Mouse (Mus musculus) cortical plate, adult 2 months (tissue): ENCODE data around the gene Vps37d. TPM values are rescaled to one million over a fixed set of nuclear protein-coding genes. Genes with fewer than 3 reads are reported as not detected.
A peak's percentile ranks its signal among the peaks of the same experiment; 100 is the strongest.
"Not testable (repeated sequence)": the region's sequence is repeated elsewhere in the genome, so short reads cannot be mapped to it uniquely, and the experiment has no call there.

Experiments used
- H3K27ac ChIP-seq: fragments of 200-500 bp; 2 replicates; pipeline ENCODE4 v1.5.1; 2012; ENCODE audit warnings: low read length, control low read depth, inconsistent platforms; ENCODE audit not compliant: insufficient read depth
- H3K4me1 ChIP-seq: fragments of 200-500 bp; 2 replicates; pipeline ENCODE4 v1.6.1; 2011; ENCODE audit warnings: low read length; ENCODE audit not compliant: control insufficient read depth, insufficient read depth
- H3K4me3 ChIP-seq: fragments of 200-500 bp; 2 replicates; pipeline ENCODE4 v1.5.1; 2011; ENCODE audit warnings: mild to moderate bottlenecking, low read length, control low read depth; ENCODE audit not compliant: insufficient read depth
- CTCF ChIP-seq: fragments of 200-500 bp; IDR thresholded peaks from 2 replicates; pipeline ENCODE4 v1.5.1; 2011; ENCODE audit warnings: mild to moderate bottlenecking, control low read depth, low read length; ENCODE audit not compliant: insufficient read depth; ENCODE audit errors: extremely low read depth
- POLR2A ChIP-seq: fragments of 200-500 bp; IDR thresholded peaks from 2 replicates; pipeline ENCODE4 v1.6.1; 2011; ENCODE audit warnings: mild to moderate bottlenecking, low read length, control low read depth; ENCODE audit not compliant: insufficient read depth; ENCODE audit errors: extremely low read depth
- polyA plus RNA-seq: library from polyadenylated mRNA; depleted of rRNA; stranded (reverse); fragments of >200 nt; gene quantifications from 2 replicates; pipeline ENCODE4 v1.2.3, GENCODE M21; 2012

Gene Vps37d
- polyA plus RNA-seq, 1 experiment: 26.6 TPM

DNA sequence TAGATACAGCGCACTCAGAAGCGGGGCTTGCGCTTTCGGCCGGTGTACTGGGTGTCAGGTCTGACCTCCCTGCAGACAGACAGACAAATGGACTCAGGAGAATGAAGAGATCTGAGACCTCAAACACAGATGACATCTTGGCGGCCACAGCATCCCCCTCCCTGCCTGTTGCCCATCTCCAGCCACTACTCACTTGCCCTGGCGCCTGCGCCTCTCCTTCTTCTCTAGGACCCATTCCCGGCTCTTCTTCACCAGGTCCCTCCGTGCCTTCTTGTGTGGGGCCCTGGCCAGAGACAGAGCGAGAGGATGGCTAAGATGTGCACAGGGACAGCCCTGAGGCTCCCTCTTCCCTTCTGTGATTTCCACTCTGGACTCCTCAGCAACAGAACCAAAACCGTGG is 24.7 kb downstream of the Vps37d start:
- TF ChIP-seq POLR2A (no peak), CTCF (no peak)
- Histone ChIP-seq H3K4me3 (no peak overlapping the region), H3K4me1 (no peaks in the 10 kb centered on the region), H3K27ac (no peak overlapping the region)

DNA sequence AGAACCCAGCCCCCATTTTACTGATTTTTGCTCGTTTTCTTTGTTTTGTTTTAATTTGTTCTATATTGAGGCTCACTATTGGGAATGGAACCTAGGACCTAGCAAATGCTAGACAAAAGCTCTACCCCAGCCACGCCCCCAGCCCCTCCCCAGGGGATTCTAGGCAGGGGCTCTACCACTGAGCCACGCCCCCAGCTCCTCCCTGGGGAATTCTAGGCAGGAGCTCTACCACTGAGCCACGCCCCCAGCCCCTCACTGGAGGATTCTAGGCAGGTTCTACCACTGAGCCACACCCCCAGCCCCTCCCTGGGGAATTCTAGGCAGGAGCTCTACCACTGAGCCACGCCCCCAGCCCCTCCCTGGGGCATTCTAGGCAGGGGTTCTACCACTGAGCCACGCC is 28.8 kb downstream of the Vps37d start:
- H3K4me1 ChIP-seq, H3K4me3 ChIP-seq, H3K27ac ChIP-seq: not testable (repeated sequence)

GRCm38 (mm10) chr5:135048539-135048938 is 29.5 kb downstream of the Vps37d start:
- Histone ChIP-seq H3K4me1 (no peaks in the 10 kb centered on the region), H3K27ac (no peak overlapping the region), H3K4me3 (no peak overlapping the region)
- TF ChIP-seq POLR2A (no peak), CTCF (no peak)

GRCm38 (mm10) chr5:135044575-135044974 is 33.5 kb downstream of the Vps37d start:
- TF ChIP-seq CTCF: no peak
- TF ChIP-seq POLR2A: no peak
- Histone ChIP-seq H3K27ac (no peak overlapping the region), H3K4me1 (peaks cover 4% of the 10 kb centered on the region), H3K4me3 (no peak overlapping the region)

DNA sequence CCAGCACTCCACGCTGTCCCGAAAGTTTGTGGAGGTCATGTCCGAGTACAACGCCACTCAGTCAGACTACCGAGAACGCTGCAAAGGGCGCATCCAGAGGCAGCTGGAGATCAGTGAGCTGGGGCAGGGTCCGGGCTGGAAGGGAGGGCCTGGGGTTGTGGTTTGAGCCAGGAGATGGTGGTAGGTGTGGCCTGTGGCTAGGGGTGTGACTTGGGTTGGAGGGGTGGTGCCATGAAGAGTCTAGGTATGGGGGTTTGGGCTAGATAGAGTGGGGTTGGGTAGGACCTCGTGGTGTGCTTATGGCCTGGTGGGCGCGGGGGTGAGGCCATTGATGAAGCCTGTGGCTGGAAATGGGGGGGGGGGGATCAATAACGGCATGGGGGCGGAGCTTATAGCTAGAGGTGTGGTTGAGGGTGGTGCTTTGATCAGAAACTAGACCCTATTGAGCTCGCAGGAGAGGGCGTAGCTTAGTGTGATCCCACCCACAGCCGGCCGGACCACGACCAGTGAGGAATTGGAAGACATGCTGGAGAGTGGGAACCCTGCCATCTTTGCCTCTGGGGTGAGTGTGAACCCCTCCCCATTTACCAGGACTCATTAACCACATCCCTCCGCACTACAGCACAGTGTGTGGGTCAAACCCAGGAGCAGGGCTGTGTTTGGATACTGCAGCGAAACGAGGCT is 35.8 kb downstream of the Vps37d start:
- Histone ChIP-seq H3K4me3 (no peak overlapping the region), H3K4me1 (peaks cover 8% of the 10 kb centered on the region), H3K27ac (no peak overlapping the region)
- TF ChIP-seq POLR2A (no peak), CTCF (no peak)

DNA sequence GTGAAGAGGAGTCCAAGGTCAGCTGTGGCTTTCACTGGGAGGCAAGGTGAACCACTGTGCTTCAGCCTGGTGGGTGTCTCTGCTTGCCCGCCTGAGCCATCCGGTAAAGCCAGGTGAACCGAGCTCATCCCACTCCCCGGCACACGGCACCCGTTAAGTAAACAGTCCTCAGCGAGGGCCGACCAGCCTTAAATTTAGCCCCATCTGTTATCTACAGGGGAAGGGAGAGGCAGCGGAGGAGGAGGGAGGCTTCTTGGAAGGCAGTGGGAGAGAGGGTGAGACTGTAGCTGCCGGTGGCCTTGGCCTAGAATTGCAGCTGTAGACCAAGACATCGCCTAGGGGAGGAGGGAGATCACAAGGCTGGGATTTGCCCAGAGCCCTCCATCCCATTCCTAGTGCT is 37.3 kb downstream of the Vps37d start:
- Histone ChIP-seq H3K27ac (peak overlapping the region; percentile 68), H3K4me3 (no peak overlapping the region), H3K4me1 (peaks cover 14% of the 10 kb centered on the region)
- TF ChIP-seq CTCF: no peak
- no peak for TF ChIP-seq POLR2A

- Histone ChIP-seq H3K27ac (peak overlapping the region; percentile 68), H3K4me3 (no peak overlapping the region), H3K4me1 (peaks cover 15% of the 10 kb centered on the region)
- TF ChIP-seq CTCF (no peak), POLR2A (no peak)
Observed at GRCm38 (mm10) chr5:135040059-135040458, 38.0 kb downstream of the Vps37d start.

DNA sequence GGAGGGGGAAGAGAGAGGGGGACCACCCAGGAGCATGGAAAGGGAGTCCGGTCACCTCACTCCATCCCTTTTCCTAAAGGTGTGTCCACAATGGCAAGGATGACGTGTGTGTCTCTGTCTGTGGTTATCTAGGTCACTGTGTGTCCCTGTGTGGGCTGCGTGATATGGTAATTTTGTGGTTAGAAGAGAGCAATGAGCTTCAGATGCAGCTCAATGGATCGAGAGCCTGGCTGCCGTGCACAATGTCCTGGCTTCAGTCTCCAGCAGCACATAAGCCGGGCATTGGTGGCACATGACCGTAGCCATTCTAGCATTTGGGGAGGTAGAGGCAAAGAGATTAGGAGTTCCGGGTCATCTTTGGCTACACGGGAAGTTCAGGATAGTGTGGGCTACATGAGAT is 38.5 kb downstream of the Vps37d start:
- Histone ChIP-seq H3K4me3 (no peak overlapping the region), H3K4me1 (peaks cover 15% of the 10 kb centered on the region), H3K27ac (peak overlapping the region; percentile 62)
- TF ChIP-seq POLR2A (no peak), CTCF (no peak)

DNA sequence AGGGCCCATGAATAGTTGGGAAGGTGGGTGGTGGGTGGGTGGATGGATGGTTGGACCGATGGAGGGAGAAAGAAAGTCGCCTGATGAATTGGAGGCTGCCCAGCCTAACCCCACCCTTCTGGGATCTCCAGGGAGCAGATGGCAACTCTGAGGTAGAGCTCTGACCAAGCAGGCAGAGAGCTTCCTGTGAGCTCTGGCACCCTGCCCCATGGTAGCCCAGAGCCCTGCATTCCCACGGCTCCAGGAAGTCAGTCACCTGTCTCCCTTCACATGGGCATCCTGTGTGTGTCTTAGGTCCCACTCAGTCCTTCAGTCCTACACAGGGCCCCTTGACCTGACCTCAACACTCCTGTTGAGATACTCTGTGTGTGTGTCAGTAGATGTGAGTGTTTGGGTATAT is 40.1 kb downstream of the Vps37d start:
- peak overlapping the region; percentile 50; the same call in 1 of the 2 replicates for H3K27ac ChIP-seq
- no peak for TF ChIP-seq POLR2A
- TF ChIP-seq CTCF: no peak

GRCm38 (mm10) chr5:135035608-135036359 is 42.3 kb downstream of the Vps37d start:
- H3K27ac ChIP-seq: peak overlapping the region; percentile 89
- peaks cover 15% of the 10 kb centered on the region for H3K4me1 ChIP-seq
- H3K4me3 ChIP-seq: no peak overlapping the region
- peak; percentile 59 for TF ChIP-seq POLR2A
- no peak for TF ChIP-seq CTCF

More for the DNA sequence above, 40.1 kb downstream of the Vps37d start:
- H3K4me3 ChIP-seq: no peak overlapping the region
- peaks cover 15% of the 10 kb centered on the region for H3K4me1 ChIP-seq
